Mouse (Mus musculus) stomach, embryonic 14.5 days (tissue): ENCODE measurements around the gene Ahctf1. TPM values are rescaled to one million over a fixed set of nuclear protein-coding genes. Genes with fewer than 3 reads are reported as not detected.

ENCODE experiments used
- ATAC-seq: fragments of 200-750 bp; cut with Nextera tagmentation; 2 replicates; pipeline ENCODE4 v1.8.0; 2017; ENCODE audit warnings: low read depth, moderate TSS enrichment; ENCODE audit not compliant: insufficient number of reproducible peaks, insufficient read depth, low FRiP score
- H3K27ac ChIP-seq: fragments of 300-500 bp; sonication (generic); 2 replicates; pipeline ENCODE4 v1.5.1; 2014; ENCODE audit warnings: mild to moderate bottlenecking, low read length, moderate library complexity, mixed read lengths
- H3K27me3 ChIP-seq: fragments of 300-500 bp; sonication (generic); 2 replicates; pipeline ENCODE4 v1.6.1; 2014; ENCODE audit warnings: low read length, control low read depth, mixed read lengths; ENCODE audit not compliant: control insufficient read depth, insufficient read depth
- H3K36me3 ChIP-seq: fragments of 300-500 bp; sonication (generic); 2 replicates; pipeline ENCODE4 v1.6.1; 2014; ENCODE audit warnings: mild to moderate bottlenecking, control low read depth, low read length, moderate library complexity, mixed read lengths; ENCODE audit not compliant: control insufficient read depth, insufficient read depth
- H3K4me1 ChIP-seq: fragments of 300-500 bp; sonication (generic); 2 replicates; pipeline ENCODE4 v1.6.1; 2014; ENCODE audit warnings: low read length, control low read depth, mixed read lengths; ENCODE audit not compliant: control insufficient read depth, insufficient read depth
- H3K4me2 ChIP-seq: fragments of 300-500 bp; sonication (generic); replicated peaks from 2 replicates; pipeline ENCODE4 v1.6.1; 2014; ENCODE audit warnings: low read depth, low read length, control low read depth
- H3K4me3 ChIP-seq: fragments of 300-500 bp; sonication (generic); 2 replicates; pipeline ENCODE4 v1.5.1; 2014; ENCODE audit warnings: low read depth, low read length, control low read depth
- H3K9ac ChIP-seq: fragments of 300-500 bp; sonication (generic); replicated peaks from 2 replicates; pipeline ENCODE4 v1.6.1; 2014; ENCODE audit warnings: low read depth, mild to moderate bottlenecking, control low read depth, low read length, moderate library complexity, mixed read lengths
- H3K9me3 ChIP-seq: fragments of 300-500 bp; sonication (generic); 2 replicates; pipeline ENCODE4 v1.6.1; 2016; ENCODE audit warnings: low read depth, low read length, control low read depth; ENCODE audit not compliant: control insufficient read depth
- WGBS: fragments of 180-500 bp; shearing (Covaris S2); extraction: QIAGEN DNeasy Blood & Tissue Kit; methylation state at CpG from one replicate; pipeline ENCODE4 v1.1.7; 2014; 5-methylcytosine and 5-hydroxymethylcytosine counted together
- polyA plus RNA-seq: library from polyadenylated mRNA; unstranded; fragments of >200 nt; fragmentation: Nextera tagmentation; extraction: Ambion mirVana; gene quantifications from 2 replicates; pipeline ENCODE4 v1.2.1, GENCODE M21; 2014

Ahctf1 gene
- polyA plus RNA-seq, 1 experiment from 2014 or later, result 38.8 TPM

GRCm38 (mm10) chr1:179713367-179713766, 90.1 kb downstream of the Ahctf1 start:
- Histone ChIP-seq H3K4me2 (no peak overlapping the region), H3K4me1 (no peaks in the 10 kb centered on the region), H3K36me3 (no peaks in the 10 kb centered on the region), H3K27me3 (no peaks in the 10 kb centered on the region), H3K9ac (no peak overlapping the region), H3K27ac (no peak overlapping the region), H3K9me3 (no peaks in the 10 kb centered on the region), H3K4me3 (no peak overlapping the region)
- no peak for ATAC-seq
- 93% methylated on average over 3 of the region's 3 CpGs for WGBS

- no peaks in the 10 kb centered on the region for H3K9me3 ChIP-seq
- H3K9ac ChIP-seq, result 0 out of 2 replicates have a peak overlapping the region, but pooled peaks have one; percentile 6
- H3K4me2 ChIP-seq, result no peak overlapping the region
- no peak for ATAC-seq
- no peaks in the 10 kb centered on the region for H3K27me3 ChIP-seq
- no peaks in the 10 kb centered on the region for H3K36me3 ChIP-seq
- WGBS, result 75% methylated on average over 7 of the region's 7 CpGs
- no peaks in the 10 kb centered on the region for H3K4me1 ChIP-seq
- no peak overlapping the region for H3K27ac ChIP-seq
- H3K4me3 ChIP-seq, result no peak overlapping the region
Observed at GRCm38 (mm10) chr1:179712658-179713057, 90.8 kb downstream of the Ahctf1 start.

GRCm38 (mm10) chr1:179710739-179711138, 92.7 kb downstream of the Ahctf1 start:
- Histone ChIP-seq H3K9me3 (no peaks in the 10 kb centered on the region), H3K27ac (no peak overlapping the region), H3K4me2 (no peak overlapping the region), H3K4me3 (no peak overlapping the region), H3K4me1 (no peaks in the 10 kb centered on the region), H3K27me3 (no peaks in the 10 kb centered on the region), H3K36me3 (no peaks in the 10 kb centered on the region), H3K9ac (no peak overlapping the region)
- 91% methylated on average over 5 of the region's 5 CpGs for WGBS
- ATAC-seq, result no peak

GRCm38 (mm10) chr1:179709390-179709789, 94.1 kb downstream of the Ahctf1 start:
- no peak for ATAC-seq
- H3K27me3 ChIP-seq, result no peaks in the 10 kb centered on the region
- WGBS, result 67% methylated on average over 6 of the region's 6 CpGs
- H3K4me2 ChIP-seq, result no peak overlapping the region
- no peaks in the 10 kb centered on the region for H3K36me3 ChIP-seq
- H3K9me3 ChIP-seq, result no peaks in the 10 kb centered on the region
- H3K4me3 ChIP-seq, result no peak overlapping the region
- no peaks in the 10 kb centered on the region for H3K4me1 ChIP-seq
- H3K9ac ChIP-seq, result no peak overlapping the region
- H3K27ac ChIP-seq, result no peak overlapping the region

- Histone ChIP-seq H3K36me3 (no peaks in the 10 kb centered on the region), H3K4me2 (no peak overlapping the region), H3K27ac (no peak overlapping the region), H3K4me3 (no peak overlapping the region), H3K27me3 (no peaks in the 10 kb centered on the region), H3K4me1 (no peaks in the 10 kb centered on the region), H3K9ac (no peak overlapping the region), H3K9me3 (no peaks in the 10 kb centered on the region)
- 92% methylated on average over 6 of the region's 6 CpGs for WGBS
- no peak for ATAC-seq
Observed at GRCm38 (mm10) chr1:179705154-179705553, 98.3 kb downstream of the Ahctf1 start.

GRCm38 (mm10) chr1:179704150-179704549, 99.3 kb downstream of the Ahctf1 start:
- Histone ChIP-seq H3K36me3 (no peaks in the 10 kb centered on the region), H3K27me3 (no peaks in the 10 kb centered on the region), H3K9ac (no peak overlapping the region), H3K9me3 (no peaks in the 10 kb centered on the region), H3K4me3 (no peak overlapping the region), H3K27ac (no peak overlapping the region), H3K4me2 (no peak overlapping the region), H3K4me1 (no peaks in the 10 kb centered on the region)
- ATAC-seq, result no peak
- 62% methylated on average over 3 of the region's 3 CpGs for WGBS

Other genes starting within 250 kb of the Ahctf1 start
- gene Sccpdh, start 135.5 kb downstream of the Ahctf1 start, polyA plus RNA-seq, result 68.4 and 69.0 TPM in 2 replicates
- not detected in 2 replicates for gene Kif28, start 58.4 kb downstream of the Ahctf1 start, polyA plus RNA-seq
- 0.41 TPM in 1 of 2 replicates, not detected in the other for gene Gm10518, start 304 bp downstream of the Ahctf1 start, polyA plus RNA-seq
- 22.7 and 26.1 TPM in 2 replicates for gene Cdc42bpa, start 156.8 kb upstream of the Ahctf1 start, polyA plus RNA-seq